Mouse (Mus musculus): ENCODE data around the gene Cfap161. TPM values are rescaled to one million over a fixed set of nuclear protein-coding genes. Genes with fewer than 3 reads are reported as not detected.

Cfap161 gene
- total RNA-seq, 2 experiments from 2014 or later: 0.70 to 1.00 TPM

DNA sequence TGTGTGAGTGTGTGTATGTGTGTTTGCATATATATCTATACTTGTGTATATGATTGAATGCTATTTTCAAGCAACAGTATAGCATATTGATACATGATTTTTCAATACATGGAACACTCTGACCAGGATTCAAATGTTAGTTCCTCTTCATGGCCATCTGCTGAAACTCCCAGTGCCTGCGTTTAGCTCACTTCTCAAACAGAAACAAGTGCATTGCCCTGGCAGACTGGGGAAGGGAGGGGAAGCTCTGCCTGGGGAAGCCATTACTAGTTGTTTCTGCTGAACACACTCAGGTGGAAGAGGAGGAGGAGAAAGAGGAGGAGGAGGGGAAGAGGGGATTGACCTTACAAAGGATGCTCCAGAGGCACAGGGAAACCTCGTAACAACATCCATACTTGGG is 52.7 kb downstream of the Cfap161 start:
- DNase-seq (ENCODE audit: low spot score in 2 of 2): no peak

DNA sequence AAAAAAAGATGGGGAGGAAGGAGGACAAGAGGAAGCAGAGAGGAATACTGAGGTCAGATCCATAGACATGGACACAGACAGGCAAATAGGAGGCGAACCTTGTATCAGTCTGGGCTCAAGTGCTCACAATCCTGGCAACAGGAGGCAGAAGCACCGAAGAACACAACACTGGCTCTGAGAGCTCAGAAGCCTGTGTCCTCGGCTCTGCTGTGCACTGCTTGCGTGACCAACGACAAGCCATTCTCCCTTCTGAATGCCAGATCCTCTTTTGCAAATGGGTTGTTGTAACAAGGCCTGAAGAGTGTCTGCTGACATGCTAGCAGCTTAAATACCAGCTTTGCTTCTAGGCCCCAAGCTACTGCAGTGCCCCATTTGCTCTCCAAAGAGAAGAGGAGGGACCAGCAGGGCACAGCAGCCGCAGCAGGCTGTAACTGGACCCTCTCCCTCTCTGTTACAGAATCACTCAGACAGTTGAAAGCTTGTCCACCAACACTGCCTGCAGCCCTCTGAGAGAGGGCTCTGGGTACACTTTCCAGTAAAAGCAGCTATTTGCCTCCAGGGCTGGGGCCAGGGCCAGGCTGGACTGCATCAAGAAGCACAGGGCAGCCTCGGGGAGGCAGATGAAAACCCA is 54.9 kb downstream of the Cfap161 start:
- no peak for DNase-seq (ENCODE audit: low spot score in 2 of 2)

DNA sequence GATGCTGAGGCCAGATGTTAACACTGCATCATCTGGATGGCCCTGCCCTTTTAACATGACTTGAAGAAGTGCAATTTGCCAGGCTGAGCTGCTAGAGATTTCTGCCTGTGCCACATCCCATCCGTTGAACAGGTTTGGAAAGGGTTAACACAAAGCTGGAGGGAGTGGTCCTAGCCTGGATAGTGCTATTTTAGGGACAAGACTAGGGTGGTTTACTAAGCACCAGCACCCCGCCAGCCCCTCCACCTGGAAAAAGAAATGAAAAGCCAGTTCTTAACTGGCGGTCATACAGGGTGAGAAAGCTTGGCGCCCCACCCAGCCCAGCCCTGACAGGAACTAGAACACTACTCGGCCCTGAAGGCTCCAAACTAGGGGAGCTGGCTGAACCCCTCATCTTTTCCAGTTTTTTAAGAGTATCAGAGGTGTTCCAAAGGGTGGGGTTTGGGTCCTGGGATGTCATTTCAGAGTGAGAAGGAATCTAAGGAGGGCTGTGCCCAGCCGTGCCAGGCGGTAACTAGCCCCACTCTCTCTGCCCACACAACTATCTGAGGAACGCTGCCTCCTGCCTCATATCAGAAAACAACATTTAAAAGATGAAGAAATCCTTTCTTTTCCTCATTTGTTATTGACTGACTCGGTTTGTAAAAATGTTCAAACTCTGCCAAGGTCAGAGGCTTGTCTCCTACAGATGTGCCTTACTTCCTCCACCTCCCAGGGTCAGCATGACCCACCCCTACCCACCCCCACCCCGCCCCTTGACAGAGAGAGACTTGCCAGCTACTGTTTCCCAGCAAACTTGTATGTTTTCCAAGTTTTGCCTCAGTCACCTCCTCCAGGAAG is 55.8 kb downstream of the Cfap161 start:
- DNase-seq (ENCODE audit: low spot score in 2 of 2): no peak

DNA sequence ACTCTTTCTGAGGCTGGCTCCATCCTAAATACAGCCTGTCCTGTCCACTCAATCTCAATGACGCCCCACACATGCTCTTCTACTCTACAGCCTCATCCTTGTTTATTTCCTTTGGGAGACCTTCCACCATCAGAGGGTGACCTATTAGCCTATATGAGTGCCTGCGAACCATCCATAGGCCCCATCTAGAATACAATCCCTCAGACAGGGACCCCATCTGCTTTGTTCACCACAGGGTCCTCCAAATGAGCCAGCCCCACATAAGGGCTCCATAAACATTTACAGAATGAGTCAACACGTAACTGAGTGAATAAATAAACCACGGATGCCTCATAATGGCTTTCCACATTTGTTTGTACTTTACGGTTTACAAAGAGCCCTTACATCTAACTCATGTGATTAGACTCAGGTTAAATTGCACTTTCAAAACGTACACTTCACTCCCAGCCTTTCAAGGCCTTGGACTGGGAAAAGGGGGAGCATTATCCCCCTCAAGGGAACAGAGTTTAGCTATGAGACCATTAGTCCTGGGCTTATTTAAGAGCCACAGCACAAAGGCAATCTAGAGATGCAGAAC is 56.7 kb downstream of the Cfap161 start:
- DNase-seq (ENCODE audit: low spot score in 2 of 2): no peak

DNA sequence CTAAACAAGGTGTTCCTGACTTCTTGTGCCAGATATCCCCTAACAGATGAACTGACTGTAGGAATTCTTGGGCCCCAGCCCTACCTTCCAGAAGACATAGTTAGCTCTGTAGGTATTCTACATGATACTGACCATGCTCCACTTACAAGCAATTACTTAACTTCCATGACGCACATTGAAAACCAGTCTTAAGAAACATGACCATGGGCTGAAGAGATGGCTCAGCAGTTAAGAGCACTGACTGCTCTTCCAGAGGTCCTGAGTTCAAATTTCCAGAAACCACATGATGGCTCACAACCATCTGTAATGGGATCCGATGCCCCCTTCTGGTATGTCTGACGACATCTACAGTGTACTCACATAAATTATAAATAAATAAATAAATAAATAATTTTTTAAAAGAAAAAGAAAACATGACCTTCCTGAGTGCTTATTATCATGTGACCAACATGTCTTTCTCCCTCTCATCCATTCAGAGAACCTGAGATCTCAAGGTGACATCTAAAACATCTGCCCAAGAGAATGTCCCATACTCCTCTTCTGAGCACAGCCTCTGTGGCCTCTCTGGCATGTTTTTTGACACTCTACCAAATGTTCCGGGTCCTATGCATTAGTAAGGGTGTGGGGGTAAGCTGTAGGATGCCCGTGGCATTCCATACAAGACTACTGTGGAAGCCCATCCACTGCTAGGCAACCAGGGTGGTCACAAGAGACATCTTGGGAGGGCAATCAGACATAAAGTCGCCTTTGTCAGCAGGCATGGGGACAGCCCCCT is 58.2 kb downstream of the Cfap161 start:
- no peak for DNase-seq (ENCODE audit: low spot score in 2 of 2)

DNA sequence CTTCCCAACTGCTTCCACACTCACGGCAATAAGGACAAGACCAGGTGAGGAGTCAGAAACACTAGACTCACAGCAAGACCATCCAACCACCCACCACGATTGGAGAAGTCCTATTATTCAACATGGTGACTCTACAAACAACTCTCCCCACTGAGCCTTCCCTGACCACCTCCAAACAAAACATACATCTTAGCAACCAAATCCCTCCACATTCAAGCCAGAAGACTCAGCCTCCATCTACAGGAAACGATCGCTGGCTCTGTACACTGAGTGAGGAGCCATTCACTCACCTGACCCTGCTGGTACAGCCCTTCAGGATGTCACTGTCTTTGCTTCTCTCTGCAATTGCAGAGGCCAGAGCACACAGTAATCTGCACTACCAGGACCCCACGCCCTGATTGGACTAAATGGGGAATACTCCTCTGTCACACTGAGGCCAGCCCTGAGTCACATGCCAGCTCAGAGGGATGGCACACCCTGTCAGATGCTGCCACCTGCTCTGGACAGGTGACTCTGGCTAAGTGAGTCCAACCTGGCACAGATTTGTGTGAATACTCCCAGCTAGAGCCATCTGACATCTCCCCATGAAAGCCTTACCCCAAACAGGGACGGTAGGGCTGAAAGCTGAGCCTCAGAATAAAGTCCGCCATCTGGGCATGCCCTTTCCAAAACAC is 59.4 kb downstream of the Cfap161 start:
- no peak for DNase-seq (ENCODE audit: low spot score in 2 of 2)

DNA sequence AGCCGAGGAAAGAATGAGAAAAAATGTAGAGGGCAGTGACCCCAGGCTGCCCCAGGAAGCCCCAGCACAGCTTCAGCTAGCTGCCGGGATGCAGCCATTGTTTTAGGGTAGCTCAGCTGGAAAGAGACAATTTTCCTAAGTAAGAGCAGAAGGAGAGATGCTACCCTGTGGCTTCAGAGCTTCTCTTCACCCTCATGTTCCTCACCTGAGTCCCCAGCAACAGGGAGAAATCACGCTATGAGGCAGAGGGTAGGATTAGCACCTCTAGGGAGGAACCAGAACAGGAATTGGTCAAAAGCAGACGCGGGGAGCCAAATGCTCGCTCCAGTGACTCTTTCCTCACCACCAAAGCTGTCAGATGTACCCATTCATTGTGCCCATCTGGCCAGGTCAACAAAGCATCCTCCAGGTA is 60.0 kb downstream of the Cfap161 start:
- no peak for DNase-seq (ENCODE audit: low spot score in 2 of 2)

DNA sequence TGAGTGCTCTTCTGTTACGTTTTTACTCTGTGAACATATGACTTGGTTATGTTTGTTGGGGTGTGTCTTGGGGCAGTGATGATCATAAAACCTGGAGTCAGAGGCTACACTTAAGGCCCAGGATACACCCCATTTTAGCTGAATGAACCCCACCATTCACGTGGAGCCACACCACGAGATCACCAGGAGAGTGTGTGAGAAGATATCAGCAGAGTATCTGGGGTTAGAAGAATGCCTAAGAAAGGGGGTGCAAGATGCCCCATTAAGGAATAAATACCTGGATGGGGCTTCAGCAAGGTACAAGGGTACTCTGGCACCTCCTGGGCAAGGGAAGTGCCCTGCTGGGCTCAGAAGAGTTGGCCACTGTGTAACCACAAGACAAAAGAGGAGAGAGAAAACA is 60.4 kb downstream of the Cfap161 start:
- DNase-seq (ENCODE audit: low spot score in 2 of 2): no peak

DNA sequence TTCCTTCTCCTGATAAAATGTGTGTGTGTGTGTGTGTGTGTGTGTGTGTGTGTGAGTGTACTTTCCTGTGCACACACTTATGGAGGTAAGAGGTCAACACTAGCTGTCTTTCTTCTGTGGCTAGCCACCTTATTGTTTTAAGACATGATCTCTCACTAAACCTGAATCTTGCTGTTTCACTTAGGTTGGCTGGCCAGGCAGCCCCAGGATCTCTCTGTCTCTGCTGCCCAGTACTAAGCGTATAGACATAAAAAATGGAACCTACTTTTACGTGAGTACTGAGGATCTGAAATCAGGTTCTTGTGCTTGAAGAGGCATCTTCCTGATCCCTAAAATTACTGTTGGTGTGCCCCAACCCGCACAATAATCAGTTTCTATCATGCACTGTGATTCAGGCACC is 61.9 kb downstream of the Cfap161 start:
- no peak for DNase-seq (ENCODE audit: low spot score in 2 of 2)

DNA sequence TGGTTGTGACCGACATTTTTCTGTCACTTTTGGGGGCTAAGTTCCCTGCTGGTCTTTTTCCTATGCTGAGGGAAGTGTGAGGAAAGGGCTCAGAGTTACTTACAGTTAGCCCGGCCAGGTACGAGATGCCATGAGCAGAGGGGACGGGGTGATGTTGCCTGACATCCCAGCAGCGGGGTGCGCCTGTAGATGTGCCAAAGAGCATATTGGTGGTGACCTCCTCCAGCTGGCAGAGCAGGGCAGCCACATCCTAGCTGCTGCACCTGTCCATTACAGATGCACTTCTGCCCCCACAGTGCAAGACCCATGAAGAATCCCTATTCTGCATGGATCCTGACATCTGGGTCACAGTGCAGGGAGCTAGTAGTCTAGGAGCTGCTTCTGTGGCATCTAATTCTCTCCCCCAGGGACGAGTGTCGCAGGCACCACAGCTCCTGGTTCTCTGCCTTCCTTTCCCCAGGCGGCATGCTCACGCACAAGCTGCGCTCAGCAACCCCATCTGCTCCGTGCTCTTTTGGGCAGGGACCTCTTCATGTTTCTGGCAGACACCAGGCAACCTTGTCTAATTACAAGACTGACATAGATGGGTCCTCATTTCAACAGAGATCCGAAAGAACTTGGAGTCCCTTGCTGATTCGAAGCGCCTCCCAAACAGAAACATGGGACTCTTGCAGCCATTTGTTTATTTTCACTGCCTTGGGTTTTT is 62.6 kb downstream of the Cfap161 start:
- DNase-seq (ENCODE audit: low spot score in 2 of 2): no peak

DNA sequence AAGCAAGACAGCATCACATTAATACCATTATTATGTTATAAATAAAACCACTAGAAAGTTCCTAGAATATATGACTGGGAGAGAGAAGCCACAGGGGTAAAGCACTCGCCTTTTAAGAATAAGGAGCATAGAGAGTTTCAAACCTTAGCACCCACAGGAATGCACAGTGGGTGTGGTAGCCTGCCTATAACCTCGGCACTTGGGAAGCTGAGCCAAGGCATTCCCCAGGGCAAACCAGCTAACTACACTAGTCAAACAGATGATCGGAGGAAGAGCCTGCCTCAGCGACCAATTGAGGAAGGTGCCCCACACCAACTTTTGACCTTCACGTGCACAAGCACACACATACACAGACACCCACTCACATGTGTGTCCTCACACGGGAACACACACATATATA is 63.4 kb downstream of the Cfap161 start:
- DNase-seq (ENCODE audit: low spot score in 2 of 2): no peak

DNA sequence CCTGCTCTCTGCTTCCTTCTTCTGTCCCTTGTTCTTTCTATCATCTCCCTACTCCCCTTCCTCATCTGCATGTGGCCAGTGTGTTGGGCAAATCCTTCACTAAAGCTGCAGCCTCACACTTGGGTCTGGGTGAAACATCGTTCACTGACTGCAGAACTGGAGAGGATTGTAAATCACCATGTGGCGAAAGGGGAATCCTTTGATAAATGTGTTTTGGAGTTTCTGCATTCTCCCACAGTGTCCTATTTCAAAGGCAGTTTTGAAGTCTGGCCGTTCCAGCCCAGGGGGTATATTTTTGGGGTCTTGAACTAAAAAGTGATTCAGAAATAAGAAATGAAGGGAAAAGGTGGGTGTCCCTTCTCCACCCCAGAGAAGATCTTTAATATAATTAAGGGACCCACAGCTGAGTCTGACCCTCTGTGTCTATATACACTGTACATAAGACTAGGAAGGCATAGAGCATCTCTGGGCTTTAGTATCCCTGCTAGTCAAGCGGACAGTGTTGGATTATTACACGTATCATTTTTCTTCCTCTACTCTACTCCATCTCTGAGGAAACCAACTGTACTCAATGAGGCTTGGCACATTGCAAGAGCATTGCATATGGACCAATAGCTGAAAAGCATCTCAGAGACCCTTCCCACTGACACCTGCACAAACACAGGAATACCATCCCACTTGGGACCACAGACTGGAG is 67.6 kb downstream of the Cfap161 start:
- DNase-seq (ENCODE audit: low spot score in 2 of 2): no peak

DNA sequence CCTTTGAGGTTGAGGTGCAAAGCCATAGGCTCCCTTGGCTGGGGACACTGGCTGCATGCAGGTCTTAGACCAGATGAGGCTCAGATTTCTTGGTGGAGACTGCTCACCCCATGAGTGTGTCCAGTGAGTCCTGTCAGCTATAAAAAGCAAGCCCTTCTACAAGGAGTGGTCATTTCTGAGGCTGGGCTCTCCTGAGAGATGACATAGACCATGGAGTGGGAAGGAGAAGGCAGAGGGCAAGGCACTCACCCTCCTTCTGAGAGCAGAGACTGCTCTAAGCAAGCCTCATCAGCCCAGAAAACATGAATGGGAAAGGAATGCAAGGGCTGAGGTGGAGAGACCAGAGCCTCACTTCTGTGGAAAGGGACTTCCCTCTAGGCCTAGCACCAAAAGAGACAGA is 68.9 kb downstream of the Cfap161 start:
- DNase-seq (ENCODE audit: low spot score in 2 of 2): no peak

DNA sequence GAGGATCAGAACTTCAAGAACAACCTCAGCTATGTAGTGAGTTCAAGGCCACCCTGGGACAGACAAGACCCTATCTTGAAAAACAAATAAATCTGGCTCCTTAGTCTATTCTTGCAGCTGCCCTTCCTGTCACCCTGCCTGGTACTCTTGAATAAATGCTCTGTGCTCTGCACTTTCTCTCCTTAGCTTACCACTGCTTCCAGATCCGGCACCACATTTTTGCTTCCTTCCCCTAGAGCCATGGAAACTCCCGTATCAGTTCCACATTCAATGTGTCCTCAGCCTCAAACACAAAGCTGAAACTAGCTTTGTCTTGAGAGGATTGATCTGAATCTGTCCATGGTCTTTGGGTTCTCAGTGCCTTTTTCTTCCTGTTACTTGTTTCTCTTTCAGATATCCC is 70.1 kb downstream of the Cfap161 start:
- no peak for DNase-seq (ENCODE audit: low spot score in 2 of 2)

Other genes with a start within 250 kb of the Cfap161 start
- gene Tmc3, start 210.0 kb downstream of the Cfap161 start, total RNA-seq (2021): under 1 TPM; 0.12 to 0.14 TPM
- gene Stard5, start 162.9 kb downstream of the Cfap161 start, total RNA-seq (2021): 1 to 10 TPM; 6.6 to 8.0 TPM
- 1 to 10 TPM; 2.3 to 2.5 TPM for gene Il16, start 49.2 kb downstream of the Cfap161 start, total RNA-seq (2021)
- 10 to 100 TPM; 26.3 to 29.2 TPM for gene Tlnrd1, start 89.4 kb upstream of the Cfap161 start, total RNA-seq (2021)
- 10 to 100 TPM; 60.4 to 62.3 TPM for gene Mesd, start 89.6 kb upstream of the Cfap161 start, total RNA-seq (2021)